Mouse (Mus musculus) liver, postnatal 0 days (tissue): ENCODE data around the gene Uaca.

Experiments
- CTCF ChIP-seq: sonication (generic); IDR thresholded peaks from 2 replicates; pipeline ENCODE4 v1.5.1; 2016; ENCODE audit warnings: antibody characterized with exemption, low read depth
- EP300 ChIP-seq: IDR thresholded peaks from 2 replicates; pipeline ENCODE4 v1.6.1; 2016; ENCODE audit warnings: antibody characterized with exemption, low read depth, mild to moderate bottlenecking

DNA sequence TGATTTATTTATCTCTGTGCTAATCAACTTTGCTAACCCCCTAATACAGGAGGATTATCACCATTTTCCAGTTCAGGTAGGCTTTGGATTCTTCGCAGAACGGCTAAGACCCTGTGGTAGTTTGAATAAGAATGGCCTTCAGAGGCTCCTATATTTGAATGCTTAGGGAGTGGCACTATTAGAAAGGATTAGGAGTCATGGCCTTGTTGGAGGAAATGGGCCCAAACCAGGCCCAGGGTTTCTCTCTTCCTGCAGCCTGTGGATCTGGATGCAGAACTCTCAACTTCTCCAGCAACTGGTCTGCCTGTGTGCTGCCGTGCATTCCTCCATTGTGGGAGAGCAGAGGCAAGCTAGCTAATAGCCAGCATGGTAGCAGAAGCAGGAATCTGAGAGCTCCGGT lies 27.2 kb downstream of the Uaca start:
- TF ChIP-seq CTCF, result no peak
- no peak for TF ChIP-seq EP300
